Mouse (Mus musculus) embryo, embryonic 9.5 days (tissue): ENCODE data around the gene Atrnl1.
A peak's percentile ranks its signal among the peaks of the same experiment; 100 is the strongest.

ENCODE experiments used
- DNase-seq: peaks from one replicate; pipeline ENCODE4 v3.0.0-alpha.2; 2017; ENCODE audit errors: extremely low spot score

Gene Atrnl1

DNA sequence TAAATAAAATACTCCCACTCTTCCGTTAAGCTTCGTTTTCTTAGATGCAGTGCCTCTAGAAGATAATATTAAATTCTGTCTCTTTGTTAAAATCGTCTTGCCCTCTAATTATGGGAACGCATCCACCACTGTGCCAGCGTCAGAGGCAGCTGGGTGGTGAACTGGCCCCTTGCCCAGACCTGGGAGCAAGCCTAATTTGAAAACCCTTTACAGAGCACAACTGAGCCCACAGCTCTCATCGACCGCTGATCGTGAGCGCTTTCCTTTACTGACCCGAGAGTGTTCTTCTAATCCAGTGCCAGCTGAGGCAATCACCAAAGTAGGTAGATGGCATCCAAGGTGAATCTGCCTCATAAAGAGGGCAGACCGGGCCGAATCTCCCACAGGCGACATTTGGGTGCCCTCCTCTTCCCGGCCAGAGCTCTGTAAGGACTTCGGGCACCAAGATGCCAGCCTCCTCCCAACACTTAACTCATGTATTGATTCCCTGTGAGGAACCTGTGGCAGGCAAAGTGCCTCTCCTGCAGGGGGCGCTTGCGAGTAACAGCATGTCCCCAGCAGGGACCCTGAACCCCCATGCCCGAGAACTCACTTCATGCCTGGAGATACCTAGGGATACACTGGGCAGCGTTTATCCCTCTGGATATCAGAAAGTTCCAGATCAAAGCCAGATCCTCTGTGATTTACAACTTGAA, 507.5 kb downstream of the Atrnl1 start:
- no peak for DNase-seq

DNA sequence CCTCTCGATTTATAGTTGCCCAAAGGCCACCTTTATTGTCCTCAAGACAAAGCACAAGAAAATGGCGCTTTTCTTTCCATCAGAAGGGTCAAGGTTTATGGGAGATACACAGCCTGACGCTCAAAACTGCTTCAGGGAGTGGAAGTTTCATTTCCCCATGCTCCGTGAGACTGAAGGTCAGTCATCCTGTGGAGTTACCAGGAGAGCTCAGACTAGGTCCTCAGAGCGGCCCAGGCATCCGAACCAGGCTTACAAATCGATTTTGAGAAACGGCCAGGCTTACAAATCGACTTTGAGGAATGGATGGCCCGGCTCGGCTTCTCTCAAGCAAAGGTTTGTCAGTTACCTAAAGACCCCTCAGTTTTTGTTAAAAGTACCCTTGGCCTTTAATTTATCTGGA, 508.0 kb downstream of the Atrnl1 start:
- no peak for DNase-seq

DNA sequence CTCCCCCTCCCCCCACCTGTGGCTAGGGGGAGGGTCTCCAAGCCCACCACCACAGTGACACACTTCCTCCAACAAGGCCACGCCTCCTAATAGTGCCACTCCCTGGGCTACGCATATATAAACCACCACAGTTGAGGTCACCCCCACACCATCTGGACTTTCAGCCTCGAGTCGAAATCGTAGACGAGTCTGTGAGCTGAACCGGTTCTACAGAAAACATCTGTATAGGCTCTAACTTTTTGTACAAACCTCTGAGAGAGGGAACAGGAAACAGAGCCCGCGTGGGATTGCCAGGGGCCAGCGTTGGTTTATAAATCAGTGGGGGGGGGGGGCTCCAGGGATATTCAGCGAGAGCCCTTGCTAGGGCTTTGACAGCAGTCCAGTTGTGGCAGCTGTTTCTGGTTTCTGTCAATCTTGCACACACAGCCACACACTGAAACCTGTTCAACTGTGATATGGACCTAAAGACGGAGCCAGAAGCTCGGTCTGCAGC, 508.9 kb downstream of the Atrnl1 start:
- DNase-seq = peak; percentile 32

DNA sequence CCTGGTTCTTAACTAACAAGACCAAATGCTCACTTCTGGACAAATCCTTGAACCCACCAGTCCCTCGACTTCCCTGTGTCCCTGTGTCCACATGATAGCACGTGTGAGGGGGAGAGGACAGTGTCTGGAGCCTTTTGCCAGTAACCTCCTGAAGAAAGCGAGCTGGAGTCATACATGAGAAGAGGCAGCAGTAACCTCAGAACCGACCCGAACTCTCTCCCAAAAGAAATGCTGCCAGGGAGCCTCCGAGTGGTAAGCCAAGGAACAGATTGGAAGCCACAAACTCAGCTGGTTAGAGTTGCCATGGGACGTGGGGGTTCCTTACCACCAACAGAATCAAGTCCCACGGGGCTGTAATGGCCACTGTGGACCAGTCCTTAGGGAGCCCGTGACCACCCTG, 509.8 kb downstream of the Atrnl1 start:
- DNase-seq = no peak

DNA sequence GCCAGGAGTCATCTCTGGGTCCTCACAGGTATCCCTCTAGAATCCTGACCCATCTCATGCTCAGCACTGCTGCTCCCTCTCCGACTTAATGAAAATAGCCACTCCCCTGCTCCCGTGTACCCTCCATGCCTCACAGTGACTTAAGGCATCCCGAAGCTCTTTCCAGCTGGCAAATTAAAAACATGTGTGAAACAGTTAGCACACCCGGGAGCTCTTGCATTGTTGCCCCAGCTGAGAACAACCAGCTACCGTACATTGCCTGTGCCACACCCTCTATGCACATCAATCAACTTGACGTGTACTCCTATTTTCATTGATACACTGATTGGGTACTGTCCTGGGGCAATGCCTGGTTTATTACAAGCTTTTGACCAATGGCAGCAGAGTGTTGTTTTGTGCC, 510.8 kb downstream of the Atrnl1 start:
- DNase-seq = no peak

DNA sequence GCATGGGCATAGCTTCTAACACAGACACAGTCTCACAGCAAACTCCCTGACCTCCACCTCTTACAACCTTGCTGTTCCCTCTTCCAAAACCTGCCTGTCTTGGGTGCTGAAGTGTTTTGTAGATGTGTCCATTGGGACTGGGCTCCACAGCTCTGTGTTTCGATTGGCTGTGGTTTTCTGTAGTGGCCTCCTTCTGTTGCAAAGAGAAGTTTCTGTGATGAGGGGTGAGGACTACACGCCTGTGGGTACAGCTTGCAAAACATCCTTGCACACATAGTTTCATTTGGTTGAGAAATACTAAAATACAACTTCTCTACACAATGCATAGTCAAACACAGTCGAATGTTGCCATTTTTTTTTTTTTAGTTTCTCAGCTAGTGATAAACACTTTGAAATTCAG, 512.8 kb downstream of the Atrnl1 start:
- no peak for DNase-seq

DNA sequence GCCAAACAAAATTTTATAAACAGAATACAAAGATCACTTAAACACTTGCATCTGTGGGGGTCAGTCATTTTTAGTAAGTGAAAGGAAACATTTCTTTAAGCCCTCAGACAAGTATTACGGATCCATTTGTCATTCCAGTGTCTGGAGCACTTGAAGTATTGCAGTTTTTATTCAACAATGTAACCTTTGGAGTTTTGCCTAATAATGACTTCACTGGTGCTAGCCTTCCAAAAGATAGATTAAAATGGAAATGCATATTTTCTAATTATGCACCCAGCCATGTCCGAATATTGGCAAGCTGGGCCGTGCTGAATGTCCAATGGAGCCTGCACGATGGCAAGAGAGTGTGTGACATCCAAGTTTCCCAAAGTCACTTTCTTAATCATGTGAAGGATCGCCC, 513.7 kb downstream of the Atrnl1 start:
- DNase-seq = no peak

DNA sequence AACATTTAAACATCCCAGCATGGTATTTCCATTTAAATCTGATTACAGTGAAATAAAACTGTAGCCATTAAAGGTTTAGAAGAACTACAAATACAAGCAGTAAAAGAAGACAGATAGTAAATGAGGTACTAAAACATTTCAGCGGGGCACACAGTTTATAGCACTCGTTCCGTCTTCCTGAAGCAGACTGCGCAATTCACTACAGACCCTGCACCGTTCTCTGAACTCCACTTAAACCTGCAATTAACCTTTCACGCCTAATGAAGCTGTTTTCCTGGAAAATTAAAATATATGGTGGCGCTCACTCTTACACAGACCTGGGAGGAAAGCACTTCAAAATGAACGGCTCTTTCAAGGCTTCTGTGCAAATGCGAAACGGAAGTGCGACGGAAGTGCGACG, 514.2 kb downstream of the Atrnl1 start:
- no peak for DNase-seq

DNA sequence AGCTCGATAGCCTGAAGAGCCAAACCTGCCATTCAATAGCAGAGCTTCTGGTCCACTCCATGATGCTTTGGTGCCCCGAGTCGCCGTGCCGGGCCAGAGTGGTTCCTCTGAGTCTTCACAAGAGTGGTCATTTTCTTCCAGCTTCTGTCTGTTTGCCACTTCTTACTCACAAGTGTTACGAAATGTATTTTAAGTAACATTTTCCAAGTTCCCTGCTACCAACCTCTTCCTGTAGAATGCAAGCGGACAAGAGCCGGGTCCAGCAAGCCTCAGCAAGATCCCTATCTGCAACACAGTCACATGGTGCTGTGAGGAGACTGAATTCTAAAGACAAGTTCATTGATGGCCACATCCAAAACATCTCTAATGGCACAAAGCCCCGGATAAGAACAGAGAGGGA, 521.1 kb downstream of the Atrnl1 start:
- DNase-seq = no peak

DNA sequence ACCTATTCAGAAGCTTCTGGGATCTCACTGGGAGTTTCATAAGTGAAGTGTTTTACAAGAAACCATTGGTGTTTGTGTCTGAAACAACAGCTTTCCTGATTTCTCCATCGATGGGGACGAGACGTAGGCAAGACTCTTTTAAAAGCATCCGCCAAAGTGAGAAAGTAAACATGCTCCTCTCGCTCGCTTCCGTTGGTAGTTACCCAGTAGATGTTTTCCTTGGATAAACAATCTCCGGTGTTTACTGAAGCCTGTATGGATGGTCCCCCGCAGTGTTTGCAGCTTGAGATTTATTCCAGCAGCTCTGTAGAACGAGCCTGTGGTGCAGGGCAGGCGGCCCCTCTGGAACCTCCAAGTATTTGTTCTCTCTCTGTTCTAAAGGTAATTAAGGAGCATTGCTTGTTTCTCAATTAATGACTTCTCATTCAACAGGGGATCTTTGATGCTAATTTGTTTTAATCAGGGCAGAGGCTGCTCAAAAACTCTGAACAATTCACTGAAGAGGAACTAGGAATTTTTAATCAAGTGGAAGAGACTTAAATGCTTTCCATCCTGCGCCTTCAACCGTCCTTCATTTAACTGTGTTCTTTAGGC, 529.5 kb downstream of the Atrnl1 start:
- peak; percentile 15 for DNase-seq

DNA sequence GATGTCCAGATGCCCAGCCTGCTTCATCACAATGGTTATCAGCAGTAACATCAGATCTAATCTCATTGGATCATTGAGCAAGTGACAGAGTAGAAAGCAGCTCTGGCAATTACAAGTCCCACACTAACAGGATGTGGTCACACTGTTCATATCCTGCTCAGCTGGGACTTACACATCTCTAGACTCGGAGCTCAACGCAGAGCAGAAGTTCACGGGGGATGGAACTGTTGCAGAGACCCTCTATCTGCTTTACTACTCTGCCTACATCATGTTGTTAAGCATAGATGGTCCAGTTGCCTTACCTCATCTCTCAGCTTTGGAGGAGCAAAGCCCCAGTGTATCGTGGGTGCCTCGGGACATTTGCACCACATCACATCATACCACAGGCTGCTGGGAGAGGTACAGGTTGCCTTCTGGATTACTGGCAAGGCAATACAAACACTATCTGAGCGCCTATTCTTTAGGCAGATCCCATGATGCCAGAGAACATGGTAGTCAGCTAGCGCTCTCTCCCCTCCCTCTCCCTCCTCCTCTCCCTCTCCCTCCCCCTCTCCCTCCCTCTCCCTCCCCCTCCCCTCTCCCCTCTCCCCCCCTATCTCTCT, 533.1 kb downstream of the Atrnl1 start:
- DNase-seq = no peak

DNA sequence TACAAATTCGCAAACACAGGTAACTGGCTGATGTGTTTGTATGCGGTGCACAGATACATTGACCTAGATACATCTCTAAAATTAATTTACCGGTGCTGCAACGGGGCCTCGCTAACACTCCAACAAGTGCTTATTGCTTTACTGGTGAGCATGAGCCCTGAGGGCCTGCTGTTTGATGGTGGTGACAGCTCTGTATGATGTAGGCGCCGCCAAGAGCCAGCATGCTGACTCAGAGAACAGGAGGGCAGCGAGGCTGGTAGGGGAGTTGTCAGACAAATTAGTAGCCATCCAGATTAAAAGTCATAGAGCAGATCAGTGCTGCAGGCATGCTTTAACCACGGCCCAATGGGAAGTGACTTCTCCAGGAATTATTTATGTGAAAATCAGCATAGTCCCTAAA, 534.7 kb downstream of the Atrnl1 start:
- no peak for DNase-seq

DNA sequence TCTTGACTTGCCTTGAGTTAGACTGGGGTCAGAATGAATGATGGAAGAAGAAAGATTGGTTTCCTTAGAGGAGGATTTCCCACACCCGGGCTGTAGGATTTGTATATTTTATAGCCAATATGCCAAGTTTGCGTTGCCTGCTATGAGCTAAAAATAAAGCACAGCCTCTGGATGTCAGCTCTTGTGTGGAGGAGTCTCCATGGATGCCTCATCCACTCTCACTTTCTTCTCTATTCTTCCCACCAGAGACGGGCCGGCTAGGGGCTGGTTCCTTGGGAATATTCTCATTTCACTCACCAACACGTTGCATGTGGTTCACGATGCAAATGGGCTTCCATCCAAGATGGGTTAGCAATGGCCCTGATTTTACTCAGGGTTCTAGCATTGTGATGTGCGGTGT, 540.4 kb downstream of the Atrnl1 start:
- no peak for DNase-seq

DNA sequence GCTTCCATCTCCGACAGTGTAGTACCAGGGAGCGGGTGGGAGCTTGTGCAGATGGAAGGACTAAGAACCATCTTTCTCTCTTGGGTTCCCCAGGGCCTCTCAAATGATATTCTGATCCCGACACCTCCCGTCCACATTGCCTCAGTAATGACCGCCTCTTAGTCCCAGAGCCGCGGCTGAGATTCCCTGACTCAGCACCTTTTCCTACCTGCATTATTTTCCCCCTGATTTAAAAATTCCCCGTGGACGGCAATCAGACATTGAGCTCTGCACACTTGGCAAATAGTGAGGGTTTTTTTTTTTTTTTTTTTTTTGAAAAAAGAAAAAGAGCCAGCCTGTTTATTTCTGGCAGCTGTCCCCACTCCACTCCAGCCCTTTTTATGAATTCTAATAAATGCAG, 550.7 kb downstream of the Atrnl1 start:
- DNase-seq = no peak

DNA sequence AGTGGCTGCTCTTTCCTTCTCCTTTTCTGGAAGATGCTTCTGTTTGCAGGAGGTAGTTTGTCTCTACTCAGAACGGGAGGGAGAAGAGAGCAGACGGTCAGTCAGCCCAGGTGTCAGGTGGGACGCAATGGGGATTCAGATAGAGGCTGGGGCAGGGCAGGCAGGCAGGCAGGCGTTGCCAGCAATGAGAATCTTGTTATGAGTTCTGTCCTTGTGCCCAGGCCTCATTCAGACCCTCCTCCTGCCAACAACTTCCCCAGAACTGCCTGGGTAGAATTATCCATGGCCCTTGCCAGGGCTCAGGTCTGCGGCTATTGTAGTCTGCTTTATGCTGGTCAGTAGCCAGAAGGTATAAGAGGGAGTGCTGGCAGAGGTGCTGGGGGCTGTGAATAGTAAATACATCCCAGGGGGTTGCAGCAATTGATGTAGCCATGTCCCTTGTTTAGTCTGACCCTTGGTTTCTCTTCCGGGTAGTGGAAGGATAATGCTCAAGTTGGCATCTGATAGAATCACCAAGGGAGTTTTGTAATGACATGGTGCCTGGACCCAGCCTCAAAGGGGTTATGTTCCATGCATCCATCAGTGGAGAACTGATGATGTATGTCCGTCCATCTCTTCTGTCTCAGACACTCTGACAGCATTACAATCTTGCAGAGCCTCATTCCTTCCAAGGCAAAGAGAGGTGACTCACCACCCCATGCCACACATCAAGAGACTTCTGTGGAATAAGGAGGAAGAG, 554.2 kb downstream of the Atrnl1 start:
- DNase-seq = no peak

DNA sequence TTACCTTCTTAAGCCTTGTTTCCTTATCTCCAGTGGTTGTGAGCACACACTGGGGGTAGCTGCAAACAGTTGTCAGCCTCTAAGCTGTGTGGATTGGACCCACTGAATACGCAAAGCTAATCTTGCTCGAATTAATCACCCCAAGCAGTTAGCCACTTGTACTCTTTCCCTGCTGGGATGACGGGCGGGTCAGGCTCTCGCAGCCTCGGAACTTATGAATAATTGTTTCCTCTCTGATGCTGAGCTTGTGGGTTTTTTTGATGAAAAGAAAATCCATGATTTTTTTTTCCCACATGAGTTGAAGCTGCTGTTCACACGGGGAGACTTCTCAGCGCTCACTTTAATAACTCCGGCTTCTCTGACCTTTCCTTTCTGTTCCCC, 554.8 kb downstream of the Atrnl1 start:
- no peak for DNase-seq

DNA sequence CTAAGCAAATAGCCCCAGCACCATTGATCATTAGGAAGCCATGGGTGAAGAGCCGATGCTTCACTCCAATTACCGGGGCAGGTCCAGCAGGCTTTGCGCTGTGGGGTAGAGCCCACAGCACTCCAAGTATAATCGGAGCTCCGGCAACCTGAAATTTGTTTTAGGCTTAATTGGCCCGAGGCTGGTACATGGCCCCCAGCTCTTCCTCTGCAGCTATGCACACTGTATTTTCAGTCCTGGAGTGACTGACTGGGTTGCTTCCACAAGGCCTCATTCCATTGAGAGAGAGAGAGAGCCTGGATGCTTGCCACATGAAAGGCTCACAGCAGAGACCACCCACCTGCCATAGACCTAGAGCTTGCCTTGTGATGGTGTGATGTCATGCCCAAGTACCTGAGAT, 555.3 kb downstream of the Atrnl1 start:
- no peak for DNase-seq

DNA sequence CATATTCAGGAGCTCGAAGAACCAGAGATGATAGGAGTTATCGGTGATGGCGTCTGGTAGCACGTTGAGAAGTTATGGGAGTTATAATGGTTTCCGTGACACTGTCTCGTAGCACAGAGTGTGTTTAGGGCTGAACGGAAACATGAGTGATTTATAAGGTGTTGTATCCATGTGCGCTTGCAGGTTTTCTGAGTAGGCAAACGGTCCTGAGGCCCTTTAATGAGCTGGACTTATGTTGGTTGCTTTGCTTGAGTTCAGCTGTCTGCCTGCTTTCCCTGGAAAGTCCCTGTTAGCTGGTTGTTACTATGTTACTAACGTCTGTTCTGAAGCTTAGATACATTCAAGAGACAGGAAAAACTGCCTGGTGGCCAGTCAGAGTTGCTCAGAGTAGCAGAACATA, 567.6 kb downstream of the Atrnl1 start:
- DNase-seq = no peak

DNA sequence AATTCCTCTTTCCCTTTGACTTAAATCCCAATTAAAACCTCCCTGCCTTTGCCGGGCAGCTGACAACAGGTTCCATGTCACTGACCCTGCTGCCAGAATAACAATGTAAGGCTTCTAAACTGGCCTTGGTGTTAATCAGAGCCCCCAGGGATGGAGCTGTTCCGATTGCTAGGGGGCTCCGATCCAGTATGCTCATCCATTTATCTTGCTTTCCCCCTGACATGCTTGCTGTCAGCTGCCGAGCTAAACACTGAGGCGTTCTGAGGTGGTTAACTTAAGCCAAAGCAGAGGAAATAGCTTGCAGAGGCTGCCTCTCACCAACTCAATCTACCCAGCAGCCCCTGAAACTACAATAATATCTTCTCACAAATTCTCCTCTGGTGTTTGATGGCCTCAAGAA, 569.9 kb downstream of the Atrnl1 start:
- peak; percentile 25 for DNase-seq
